Mouse (Mus musculus) ovary, adult 18-20 months (tissue): ENCODE data around the gene 4833439L19Rik.

Experiments
- DNase-seq: peaks from one replicate; pipeline ENCODE4 v3.0.0; 2022; ENCODE audit warnings: low spot score, mixed read lengths

The 4833439L19Rik gene

DNA sequence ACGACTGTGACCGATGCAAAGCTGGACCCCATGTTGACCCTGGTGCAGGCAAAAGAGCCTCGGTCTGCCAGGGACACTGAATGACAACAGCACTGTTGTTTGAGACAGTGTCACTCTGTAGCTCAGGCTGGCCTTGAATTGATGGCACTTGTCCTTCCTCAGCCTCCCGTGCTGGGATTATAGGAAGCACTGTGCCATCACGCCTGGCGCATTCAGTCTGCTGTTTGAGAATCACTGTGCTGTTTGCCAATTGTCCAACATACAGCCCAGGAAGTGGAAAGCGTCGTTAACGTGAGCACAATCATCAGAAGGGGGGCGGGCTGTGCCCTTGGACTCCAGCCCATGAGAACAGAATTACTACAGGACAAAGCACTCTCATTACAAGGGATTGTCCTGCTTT is 16.9 kb upstream of the 4833439L19Rik start:
- DNase-seq, result no peak

DNA sequence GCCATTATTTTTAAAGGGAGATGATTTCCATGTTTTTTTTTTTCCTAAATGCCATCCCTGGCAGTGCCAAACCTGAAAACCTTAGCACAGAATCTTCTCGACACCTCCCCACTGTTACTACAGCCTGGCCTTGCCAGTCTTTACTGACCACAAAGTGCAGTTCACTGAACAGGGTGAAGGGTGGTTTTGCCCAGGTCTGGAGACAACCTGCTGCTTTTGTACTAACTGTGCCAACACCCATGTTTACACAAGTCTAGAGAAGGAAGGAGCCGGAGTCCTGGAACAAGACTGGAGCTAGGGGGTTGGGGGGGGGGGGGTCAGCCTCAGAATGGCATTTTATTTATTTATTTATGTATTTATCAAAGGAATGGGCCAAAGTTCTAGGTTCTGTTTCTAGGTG is 16.1 kb upstream of the 4833439L19Rik start:
- DNase-seq, result no peak

DNA sequence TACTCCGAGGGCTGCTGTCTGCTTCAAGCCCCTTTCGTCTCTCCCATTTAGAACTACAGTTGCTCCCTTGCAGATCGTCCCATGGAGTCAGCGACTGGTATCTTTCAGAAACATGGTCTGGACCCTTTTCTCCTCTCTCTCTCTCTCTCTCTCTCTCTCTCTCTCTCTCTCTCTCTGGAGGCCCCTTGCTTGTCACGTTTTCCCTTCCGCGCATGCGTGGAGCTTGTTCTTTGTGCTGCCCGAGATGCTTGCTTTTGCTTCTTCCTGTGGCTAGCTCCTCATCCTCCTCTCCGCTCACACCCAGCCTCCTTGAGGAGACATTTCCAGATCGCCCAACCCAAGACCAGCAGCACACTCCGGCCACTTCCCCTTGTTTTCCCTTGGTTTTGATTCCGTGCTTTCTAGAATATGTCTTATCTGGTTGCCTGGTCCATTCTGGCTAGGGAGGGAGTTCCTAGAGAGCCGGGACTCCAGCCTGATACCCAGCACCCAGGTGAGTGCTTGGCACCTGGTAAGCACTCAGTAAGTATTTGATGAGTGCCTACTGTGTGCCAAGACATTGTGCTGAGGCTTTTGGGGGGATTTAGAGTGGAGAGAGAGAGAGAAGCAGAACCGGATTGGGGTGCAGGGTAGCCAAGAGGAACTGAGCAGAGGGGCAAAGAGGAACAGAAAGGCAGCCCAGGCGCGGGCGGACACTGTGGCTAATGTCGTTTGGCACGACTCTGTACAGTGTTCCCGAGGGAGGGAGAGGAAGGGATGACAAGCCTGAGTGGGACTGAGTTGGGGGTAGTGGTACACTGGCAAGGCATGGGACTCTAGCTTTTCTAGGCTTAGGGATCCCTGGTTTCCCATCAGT is 12.6 kb upstream of the 4833439L19Rik start:
- DNase-seq, result no peak

DNA sequence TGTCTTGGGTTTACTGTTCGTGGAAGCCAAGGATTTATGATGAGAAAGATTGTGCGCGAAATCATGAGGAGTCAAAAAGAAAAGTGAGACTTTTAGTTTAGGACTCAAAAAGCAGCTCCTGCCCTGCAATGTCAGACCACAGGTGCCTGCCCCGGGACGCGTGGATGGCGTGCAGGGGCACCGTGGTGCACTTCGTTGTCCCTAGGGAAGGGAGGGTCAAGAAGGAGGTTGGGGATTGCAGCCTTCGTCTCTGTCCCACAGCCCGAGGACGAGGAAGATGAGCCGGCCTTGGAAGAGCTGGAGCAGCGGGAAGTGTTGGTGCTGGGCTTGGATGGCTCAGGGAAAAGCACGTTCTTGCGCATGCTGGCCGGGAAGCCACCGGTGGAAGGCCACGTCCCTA is 10.3 kb upstream of the 4833439L19Rik start:
- DNase-seq, result no peak

DNA sequence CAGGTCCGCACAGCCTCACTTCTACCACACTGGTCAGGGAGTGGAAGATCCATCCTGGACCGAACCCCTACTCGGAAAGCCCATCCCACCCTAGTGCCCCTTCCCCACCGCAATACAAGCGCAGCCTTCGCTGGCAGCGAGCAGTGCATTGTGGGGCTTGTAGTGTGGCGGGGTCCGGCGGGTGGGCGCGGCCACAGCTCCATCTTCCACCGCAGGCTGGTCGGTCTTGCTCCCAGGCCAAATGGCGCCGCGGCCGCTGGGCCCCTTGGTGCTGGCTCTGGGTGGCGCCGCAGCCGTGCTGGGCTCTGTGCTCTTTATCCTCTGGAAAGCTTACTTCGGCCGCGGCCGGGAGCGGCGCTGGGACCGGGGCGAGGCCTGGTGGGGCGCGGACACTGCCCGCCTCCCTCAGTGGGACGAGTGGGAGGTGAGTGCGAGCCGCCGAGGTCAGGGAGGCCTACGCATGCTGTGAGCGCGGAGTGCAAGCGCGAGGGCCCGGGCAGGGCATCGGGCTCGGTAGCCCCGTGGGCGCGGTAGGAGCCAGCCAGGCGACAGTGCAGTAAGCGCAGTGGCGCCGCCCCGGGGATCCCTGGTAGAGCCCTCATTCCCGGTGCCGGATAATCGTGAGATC is 9.7 kb upstream of the 4833439L19Rik start, which contains the start of gene Arl10:
Arl10 (plus strand) TSS at position 162 of the 628 bp plus-strand sequence.
- peak; percentile 69 for DNase-seq

DNA sequence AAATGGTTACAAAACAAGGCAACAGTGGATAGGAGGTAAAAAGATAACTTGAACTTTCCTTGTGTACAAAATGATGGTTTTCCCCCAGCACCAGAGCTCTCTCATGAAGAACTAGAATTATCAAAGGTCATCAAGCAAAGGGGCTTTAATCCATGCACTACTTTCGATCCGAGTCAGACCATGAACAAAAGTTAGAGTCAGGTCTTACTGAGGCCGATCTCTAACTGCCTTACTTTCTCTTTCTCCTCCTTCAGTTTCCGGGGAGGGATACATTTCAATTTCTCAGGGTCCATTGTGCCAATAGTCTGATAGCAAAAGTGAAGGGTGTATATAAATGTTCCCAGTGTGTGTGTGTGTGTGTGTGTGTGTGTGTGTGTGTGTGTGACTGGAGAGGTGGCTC is 7.4 kb upstream of the 4833439L19Rik start:
- DNase-seq, result no peak

DNA sequence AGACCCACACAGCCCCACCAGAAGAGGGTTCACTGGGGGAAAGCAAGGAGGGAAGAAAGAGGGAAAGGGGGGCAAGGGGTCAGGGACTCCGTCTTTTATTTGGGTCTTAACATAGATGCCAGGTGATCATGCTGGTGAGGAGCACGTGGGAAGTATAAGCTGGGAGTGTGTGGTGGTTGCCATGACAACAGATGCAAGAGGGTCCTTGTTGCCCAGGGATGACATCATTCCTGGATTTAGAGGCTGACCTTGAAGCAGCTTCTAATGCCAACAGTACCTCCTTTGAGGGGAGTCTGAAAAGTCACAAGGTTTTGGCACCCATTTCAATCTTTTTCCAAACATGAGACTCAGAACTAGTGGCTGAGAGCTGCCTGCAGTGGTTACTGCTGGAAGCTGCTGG is 6.4 kb upstream of the 4833439L19Rik start:
- DNase-seq, result no peak

DNA sequence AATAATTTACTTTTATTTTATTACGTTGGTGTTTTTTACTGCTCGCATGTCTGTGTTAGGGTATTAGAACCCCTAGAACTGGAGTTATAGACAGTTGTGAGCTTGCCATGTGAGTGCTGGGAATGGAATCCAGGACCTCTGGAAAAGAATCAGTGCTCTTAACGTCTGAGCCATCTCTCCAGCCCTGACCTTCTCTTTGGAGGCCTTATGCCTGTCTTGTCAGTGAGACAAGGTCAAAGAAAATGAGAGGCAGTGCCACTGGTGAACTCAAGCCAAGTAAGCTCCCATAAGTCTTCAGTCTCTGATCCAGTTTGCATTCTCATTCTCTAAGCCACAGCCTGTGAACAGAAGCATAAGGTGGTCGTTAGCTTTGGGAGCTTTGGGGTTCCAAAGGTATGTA is 5.5 kb upstream of the 4833439L19Rik start:
- peak; percentile 48 for DNase-seq

DNA sequence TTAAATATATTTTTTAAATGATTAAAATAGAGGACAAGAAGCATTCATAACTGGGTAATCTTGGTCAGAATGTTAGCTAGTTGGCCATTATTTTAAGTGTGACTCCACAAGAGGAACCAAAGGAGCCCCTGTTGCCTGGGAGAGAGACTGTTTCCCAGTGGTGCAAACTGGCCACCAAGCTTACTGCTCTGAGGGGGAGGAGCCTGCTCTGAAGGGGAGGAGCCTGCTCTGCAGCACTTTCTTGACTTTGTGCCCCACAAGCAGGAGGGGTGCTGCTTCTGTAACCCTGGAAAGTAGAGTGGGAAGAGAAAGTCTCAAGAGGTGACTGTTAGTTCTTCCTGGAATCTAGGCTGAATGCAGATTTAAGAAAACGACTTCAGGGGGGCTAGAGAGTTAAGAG is 4.0 kb upstream of the 4833439L19Rik start:
- DNase-seq, result no peak

DNA sequence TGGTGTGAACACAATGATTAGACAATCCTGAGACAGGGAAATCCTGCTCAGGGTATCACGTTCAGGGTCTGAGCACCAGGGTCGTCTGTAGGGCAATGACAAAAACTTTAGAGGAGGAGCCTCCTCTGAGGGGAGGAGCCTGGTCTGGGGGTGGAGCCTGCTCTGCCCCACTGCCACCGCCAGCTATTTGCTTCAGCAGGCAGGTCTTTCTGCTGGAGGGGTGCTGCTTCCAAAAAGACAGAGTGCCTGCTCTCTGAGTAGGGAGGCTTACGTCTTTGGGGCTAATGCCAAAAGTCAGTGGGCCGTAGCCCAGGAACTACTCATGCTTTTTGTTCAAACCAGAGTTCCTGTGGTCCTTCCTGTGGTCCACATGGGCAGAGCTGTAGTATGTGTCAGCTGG is 3.1 kb upstream of the 4833439L19Rik start:
- DNase-seq, result no peak

DNA sequence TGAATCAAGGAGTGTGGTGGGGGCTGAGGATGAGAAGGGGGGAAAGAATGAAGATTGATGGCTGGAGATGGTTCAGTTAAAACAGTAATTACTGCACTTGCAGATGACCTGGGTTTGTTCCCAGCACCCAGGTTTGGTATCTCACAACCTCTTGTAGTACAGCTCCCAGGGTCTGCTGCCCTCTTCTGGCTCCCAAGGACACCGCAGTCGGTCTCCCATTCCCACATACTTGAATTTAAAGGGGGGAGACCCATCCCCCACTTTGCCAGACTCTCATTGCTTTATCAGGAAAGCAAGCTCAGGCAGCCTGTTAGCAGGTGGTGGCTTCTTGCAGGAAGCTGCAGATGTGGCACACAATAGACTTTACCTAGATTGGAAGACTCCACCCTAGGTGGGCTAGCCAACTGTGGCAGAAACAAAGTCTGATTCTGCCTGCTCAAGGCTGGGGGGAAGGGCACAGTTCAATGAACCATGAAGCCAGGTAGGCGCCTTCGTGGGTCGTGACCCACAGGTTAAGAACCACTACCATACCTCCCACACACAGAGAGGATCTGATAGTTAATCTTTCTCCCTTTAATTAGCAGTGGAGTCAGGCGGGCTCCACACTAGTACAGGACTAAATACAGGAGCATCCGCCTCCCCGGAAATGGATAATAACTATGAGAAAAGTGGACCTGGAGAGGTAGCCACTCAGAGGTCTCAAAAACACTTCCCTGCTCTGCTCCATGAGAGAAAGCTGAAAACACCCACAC is 535 bp upstream of the 4833439L19Rik start:
- no peak for DNase-seq

DNA sequence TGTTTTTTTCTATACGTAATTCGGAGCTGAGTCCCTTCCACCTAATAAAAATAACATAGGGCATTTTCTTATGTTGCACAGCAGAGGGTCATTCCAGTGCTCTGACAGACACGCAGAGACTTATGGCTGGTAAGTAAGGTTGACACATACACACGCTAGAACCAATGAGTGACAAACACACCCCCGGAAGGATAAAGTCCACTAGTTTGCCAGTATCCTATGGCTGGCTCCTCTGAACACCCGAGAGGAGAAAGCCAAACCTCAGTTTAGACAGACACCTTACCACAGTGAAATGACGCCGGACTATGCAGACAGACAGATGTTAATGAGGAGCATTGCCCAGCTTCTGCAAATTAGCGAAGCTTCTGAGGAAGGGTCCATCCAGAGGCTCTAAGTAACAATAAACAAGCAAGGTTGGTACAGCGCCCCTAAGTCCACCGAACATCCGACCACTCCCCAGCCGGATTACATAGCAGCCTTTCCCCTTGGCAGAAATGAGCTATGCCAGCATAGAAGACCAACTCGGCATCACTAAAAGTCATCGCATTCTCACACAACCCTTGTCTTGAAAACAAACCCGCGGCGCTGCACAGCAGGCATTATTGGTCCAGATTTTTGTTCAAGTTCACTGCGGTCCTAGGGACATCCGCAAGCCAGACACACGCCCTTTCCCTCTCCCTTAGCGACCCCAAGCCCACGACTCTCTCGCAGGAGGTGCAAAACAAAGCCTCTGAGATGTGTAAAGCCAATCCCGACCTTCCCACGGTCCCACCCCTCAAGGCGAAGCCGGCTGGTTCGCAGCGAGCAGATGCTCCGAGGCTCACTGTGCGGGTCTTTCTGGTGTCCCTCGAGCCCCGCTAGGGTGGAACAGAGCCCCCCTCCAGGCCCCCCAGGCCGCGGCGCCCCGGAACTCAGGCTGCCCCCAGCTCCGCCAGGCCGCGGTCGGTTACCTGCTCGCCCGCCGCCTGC is 719 bp downstream of the 4833439L19Rik start:
- no peak for DNase-seq

DNA sequence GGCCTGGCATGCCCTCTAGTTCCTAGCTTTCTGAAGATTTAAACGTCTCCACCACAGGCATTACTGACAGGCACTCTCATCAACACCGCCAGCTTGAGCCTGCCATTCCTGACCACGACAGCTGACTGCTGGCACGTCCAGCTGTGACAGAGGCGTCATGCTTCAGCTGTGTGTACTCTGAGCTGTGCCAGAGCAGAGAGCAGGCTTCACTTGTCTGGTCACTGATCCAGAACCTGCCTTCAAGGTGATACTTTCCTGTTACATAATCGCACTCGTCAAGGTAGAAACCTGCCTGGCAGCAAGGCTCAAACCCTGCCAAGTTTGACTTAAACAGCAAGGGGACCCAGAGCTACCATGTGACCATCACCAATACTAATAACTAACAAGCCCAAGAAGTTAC is 2.7 kb downstream of the 4833439L19Rik start:
- DNase-seq, result no peak

DNA sequence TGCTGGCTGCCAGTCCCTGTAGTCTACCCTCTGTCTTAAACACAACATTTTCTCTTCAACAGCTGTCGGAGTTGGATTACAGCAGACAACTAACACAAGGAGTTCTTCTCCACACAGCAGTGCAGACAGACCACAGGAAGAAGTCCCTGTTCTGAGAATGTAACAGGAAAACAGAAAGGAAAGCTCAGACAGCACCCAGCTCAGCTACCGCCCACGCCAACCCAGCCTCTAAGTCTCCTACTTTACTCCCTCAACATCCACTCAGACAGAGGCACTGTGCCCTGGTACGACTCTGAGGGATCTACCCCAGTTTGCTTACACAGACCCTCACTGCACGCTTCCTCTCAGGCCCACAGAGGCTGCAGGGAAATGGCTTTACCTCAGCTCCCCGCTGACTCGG is 4.6 kb downstream of the 4833439L19Rik start:
- no peak for DNase-seq

DNA sequence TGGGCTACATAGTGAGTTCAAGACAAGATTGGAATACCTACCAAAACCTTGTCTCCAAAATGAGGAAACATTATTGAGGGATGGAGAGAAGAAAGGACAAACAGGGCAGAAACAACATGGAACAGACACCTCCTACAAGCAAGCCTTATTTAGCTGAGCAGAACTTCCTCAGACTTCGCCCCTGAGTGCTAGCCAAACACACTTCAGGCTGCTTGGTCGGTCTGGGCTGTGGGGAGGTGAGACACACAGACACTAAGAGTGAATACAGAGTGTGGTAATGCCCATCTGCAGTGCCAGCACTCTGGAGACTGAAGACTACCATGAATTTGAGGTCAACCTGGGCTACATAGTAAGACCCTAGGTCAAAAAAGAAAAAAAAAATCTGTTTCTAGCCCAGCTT is 5.6 kb downstream of the 4833439L19Rik start:
- DNase-seq, result no peak

DNA sequence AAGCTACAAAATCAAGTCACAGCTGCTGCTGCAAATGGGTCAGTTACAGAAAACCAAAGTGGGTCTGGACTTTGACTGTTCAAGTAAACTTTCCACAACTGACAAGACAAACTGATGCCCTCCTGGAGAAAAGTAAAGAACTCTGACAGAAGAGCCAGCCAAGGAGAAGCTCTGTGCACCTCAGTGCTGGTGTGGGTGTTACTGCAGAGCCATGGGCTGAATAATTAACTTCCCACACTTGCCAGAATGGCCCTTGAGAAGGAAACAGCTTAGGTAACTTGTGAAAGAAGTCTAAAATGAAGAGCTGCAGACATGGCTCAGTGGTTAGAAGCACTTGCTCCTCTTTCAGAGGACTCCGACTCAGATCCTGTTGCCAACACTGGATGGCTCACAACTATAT is 7.6 kb downstream of the 4833439L19Rik start:
- no peak for DNase-seq

DNA sequence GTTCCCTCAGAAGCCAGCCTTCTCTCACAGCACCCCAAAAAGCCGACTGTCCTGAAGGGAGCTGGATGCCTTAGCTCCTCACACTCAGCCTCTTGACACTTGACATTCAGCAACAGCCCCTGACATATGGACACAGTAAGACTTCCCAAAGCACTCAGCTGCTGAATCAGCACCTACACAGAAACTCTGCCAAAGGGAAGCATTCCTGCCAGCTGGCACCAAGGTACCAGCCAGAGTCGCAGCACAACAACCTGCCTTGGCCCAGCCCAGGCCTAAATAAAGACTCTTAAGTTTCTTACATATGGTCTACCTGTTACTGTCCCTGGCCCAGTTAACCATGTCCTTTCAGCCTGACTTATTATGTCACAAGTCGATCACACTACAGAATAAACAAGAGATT is 8.4 kb downstream of the 4833439L19Rik start:
- DNase-seq, result no peak

DNA sequence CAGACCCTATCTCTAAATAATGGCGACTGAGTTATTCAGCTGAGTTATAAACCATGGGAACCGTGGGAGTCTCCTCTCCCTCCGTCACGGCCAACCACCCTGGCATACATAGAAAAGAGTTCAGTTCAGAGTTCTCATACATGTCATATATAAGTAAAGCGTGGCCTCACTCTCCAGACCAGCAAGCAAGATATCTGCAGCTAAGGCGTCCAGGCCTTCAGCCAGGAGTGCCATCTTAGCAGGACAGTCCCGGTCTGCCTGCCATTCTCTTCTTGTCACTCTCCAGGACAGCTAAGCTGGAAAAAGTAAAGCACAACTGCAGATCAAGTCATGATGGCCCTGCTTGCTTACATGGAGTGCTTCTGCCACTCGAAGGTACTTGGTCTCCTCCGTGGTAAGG is 9.1 kb downstream of the 4833439L19Rik start:
- no peak for DNase-seq

DNA sequence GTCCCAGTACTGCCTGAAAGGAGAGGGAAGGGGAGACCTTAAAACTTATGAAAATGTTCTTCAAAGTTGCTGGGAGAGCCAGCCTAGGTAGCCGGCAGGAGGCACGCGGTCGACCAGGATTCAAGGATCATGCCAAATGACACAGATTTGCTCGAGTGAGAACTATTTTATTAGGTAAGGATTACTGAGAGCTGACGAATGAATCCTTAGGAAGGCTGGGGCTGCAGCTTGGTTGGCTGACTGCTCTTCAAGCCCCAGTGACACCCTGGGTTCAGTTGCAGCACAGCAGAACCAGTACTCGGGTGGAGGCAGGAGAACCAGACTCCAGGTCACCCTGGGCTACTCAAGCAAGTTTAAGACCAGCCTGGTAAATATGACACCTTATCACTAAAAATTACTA is 17.2 kb downstream of the 4833439L19Rik start:
- DNase-seq, result no peak

DNA sequence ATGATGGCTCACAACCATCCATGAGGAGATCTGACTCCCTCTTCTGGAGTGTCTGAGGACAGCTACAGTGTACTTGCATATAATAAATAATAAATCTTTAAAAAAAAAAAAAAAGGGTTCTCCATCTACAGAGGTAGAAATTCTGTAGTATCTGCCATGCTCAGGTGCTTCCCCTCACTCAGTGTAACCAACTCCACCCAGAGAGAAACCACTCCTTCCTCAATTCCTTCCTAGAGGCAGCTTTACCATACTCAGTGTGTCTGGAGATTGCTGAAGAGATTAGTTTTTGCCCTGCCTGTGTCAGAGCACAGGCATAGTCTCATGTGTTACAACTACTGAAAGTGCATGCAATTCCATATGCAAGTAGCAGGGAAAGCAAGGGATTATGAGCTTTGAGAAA is 33.1 kb downstream of the 4833439L19Rik start:
- DNase-seq, result no peak

DNA sequence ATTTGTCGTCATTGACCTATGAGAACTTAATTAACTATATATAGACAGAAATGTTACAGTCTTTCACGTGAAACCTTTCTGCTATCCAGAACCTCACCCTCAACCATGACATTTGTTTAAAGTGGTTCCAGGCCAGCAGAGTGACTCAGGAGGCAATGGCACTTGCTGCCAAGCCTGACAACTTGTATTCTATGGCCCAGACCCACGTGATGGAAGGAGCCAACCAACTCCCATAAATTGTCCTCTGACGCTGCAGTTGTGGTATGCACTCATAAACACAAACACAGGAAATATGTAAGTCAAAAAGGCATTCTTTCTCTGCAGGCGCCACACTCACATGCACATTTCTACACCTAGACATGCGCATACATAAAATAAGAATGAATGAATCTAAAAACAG is 38.1 kb downstream of the 4833439L19Rik start:
- no peak for DNase-seq

DNA sequence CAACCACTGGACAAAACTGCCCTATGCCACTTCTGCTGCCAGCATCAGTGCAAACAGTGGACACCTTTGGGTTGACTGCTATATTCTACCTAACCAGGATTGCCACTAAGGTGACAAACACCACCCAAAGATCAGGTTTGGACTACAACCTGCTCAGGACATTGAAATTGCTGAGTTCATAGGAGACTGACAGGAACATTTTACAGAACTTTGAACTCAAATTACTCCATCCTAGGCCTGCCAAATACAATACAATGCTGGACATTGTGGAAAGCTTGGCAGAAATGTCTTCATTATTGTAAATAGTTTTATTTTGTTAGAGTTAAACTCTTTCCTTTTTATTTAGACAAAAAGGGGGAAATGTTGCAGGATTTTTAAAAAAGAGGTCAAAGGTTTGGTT is 44.1 kb downstream of the 4833439L19Rik start:
- no peak for DNase-seq
